Mouse (Mus musculus): ENCODE measurements at regions not wholly inside any gene's neighbourhood (a gene's known extent, or its start where the extent isn't known, plus 50 kb on each side); places are given as distances from the start of the nearest gene placed in this dataset.

- TF ChIP-seq CTCF (IDR thresholded peaks at IDR 0.05; ENCODE audit: control insufficient read depth, insufficient read depth, low read length) (no peak), POLR2A (IDR thresholded peaks at IDR 0.05; ENCODE audit: borderline replicate concordance, control insufficient read depth, low read depth, low read length) (no peak)
Measured at GRCm38 (mm10) chr17:67566216-67566615, 66.3 kb downstream of the Lrrc30 start.

Measured in bone marrow, adult 2 months (tissue).